Mouse (Mus musculus): ENCODE measurements around the gene Tas2r119. TPM values are rescaled to one million over a fixed set of nuclear protein-coding genes. Genes with fewer than 3 reads are reported as not detected.

Gene Tas2r119
- polyA plus RNA-seq, 1 experiment from 2014 or later, result not detected

Other genes starting within 250 kb of the Tas2r119 start
- 4.6 and 5.0 TPM in 2 replicates for gene Sema5a, start 67.5 kb downstream of the Tas2r119 start, polyA plus RNA-seq (2016; fragmentation: Nextera tagmentation; extraction: Ambion mirVana)